9 mouse cellular contexts compared by ENCODE assay signal in genomic region chr4:44910065-44910464, GRCm38 (mm10).
DNase-seq lines count a peak whose midpoint lies in the region; ATAC-seq and TF ChIP-seq lines count a peak whose summit lies in the region.
"Had no signal": no experiment of that assay in that cellular context is flagged by ENCODE, and none has a peak within 500 bp of the region (broad histone marks: within the 10 kb centered on the region; RNA-seq: fewer than 3 reads in every experiment).

No protein-coding gene starts in this region.

- DNase-seq in hindbrain, embryonic 14.5 days (ENCODE audit: low spot score) = peak; percentile 56
- no peak for DNase-seq in hindbrain, embryonic 10.5 days (ENCODE audit: low spot score)
- peak; percentile 61 to 64 for DNase-seq in spleen, adult 2 months (ENCODE audit: low read depth in 1 of 2, low spot score in 2 of 2)
- DNase-seq in spleen, postnatal 14 days (ENCODE audit: low spot score in 2 of 2) = no peak
- DNase-seq in embryonic facial prominence, embryonic 14.5 days (ENCODE audit: low spot score) = peak; percentile 22
- no peak for DNase-seq in adrenal gland, postnatal 4 days (ENCODE audit: low spot score in 2 of 2)
- no peak for DNase-seq in gastrocnemius, postnatal 36 days

- H3K4me1 ChIP-seq in hindbrain, embryonic 14.5 days (replicated peaks; ENCODE audit: control insufficient read depth, insufficient read depth, low read length) = peaks cover 15% of the 10 kb centered on the region
- H3K4me1 ChIP-seq in hindbrain, embryonic 10.5 days (replicated peaks) = peaks cover 18% of the 10 kb centered on the region
- peaks cover 7% of the 10 kb centered on the region; the same call in 1 of the 2 replicates for H3K4me1 ChIP-seq in spleen, adult 2 months (ENCODE audit: control insufficient read depth, insufficient read depth, insufficient read length)
- H3K4me1 ChIP-seq in embryonic facial prominence, embryonic 14.5 days (ENCODE audit: control insufficient read depth, insufficient read depth, low read length) = 0 out of 2 replicates have a peak, but pooled peaks cover 3% of the 10 kb centered on the region

- 43% methylated on average over 2 of the region's 2 CpGs for WGBS in hindbrain, embryonic 14.5 days
- 51% methylated on average over 2 of the region's 2 CpGs for WGBS in hindbrain, embryonic 10.5 days
- 22% methylated on average over 2 of the region's 2 CpGs for WGBS in spleen, adult 2 months
- 54% methylated on average over 2 of the region's 2 CpGs for WGBS in embryonic facial prominence, embryonic 14.5 days

- intact Hi-C loops in gastrocnemius, postnatal 36 days (cut with DNase I) = no loop called here

- TF ChIP-seq POLR2A in spleen, adult 2 months (IDR thresholded peaks at IDR 0.05; ENCODE audit: low read depth, low read length) = no peak

- H3K27me3 ChIP-seq in hindbrain, embryonic 14.5 days (ENCODE audit: control insufficient read depth, insufficient read depth, low read length) = no peaks in the 10 kb centered on the region
- peaks cover 10% of the 10 kb centered on the region; the same call in 1 of the 2 replicates for H3K27me3 ChIP-seq in hindbrain, embryonic 10.5 days (ENCODE audit: insufficient read depth, poor library complexity, severe bottlenecking)
- H3K27me3 ChIP-seq in spleen, adult 2 months (ENCODE audit: control insufficient read depth, insufficient read depth, low read length) = no peaks in the 10 kb centered on the region
- H3K27me3 ChIP-seq in embryonic facial prominence, embryonic 14.5 days (replicated peaks; ENCODE audit: control insufficient read depth, insufficient read depth, low read length) = no peaks in the 10 kb centered on the region
- H3K27me3 ChIP-seq: megakaryocyte, embryonic 14.5 days had no signal

- H3K9me3 ChIP-seq in hindbrain, embryonic 14.5 days (ENCODE audit: control insufficient read depth, low read length) = no peaks in the 10 kb centered on the region
- no peaks in the 10 kb centered on the region for H3K9me3 ChIP-seq in hindbrain, embryonic 10.5 days
- H3K9me3 ChIP-seq in embryonic facial prominence, embryonic 14.5 days (ENCODE audit: control insufficient read depth, low read length) = no peaks in the 10 kb centered on the region
- H3K9me3 ChIP-seq: megakaryocyte, embryonic 14.5 days had no signal

- H3K4me3 ChIP-seq in hindbrain, embryonic 14.5 days (replicated peaks; ENCODE audit: low read length) = no peak overlapping the region
- H3K4me3 ChIP-seq in hindbrain, embryonic 10.5 days = no peak overlapping the region
- H3K4me3 ChIP-seq in spleen, adult 2 months (ENCODE audit: extremely low read depth, insufficient read depth, insufficient read length) = no peak overlapping the region
- no peak overlapping the region for H3K4me3 ChIP-seq in embryonic facial prominence, embryonic 14.5 days (ENCODE audit: low read depth, low read length)
- H3K4me3 ChIP-seq: megakaryocyte, embryonic 14.5 days had no signal

- no peak overlapping the region for H3K27ac ChIP-seq in hindbrain, embryonic 14.5 days
- H3K27ac ChIP-seq in hindbrain, embryonic 10.5 days = no peak overlapping the region
- peak overlapping the region; percentile 74; the same call in 1 of the 2 replicates for H3K27ac ChIP-seq in spleen, adult 2 months (ENCODE audit: insufficient read depth, low read length)
- no peak overlapping the region for H3K27ac ChIP-seq in embryonic facial prominence, embryonic 14.5 days (replicated peaks; ENCODE audit: low read depth, low read length)

- TF ChIP-seq CTCF in spleen, adult 2 months (IDR thresholded peaks at IDR 0.05; ENCODE audit: extremely low read depth, insufficient read depth, insufficient read length, insufficient replicate concordance) = peak; percentile 51; the same call in 1 of the 2 replicates

- H3K9ac ChIP-seq in hindbrain, embryonic 14.5 days = no peak overlapping the region
- H3K9ac ChIP-seq in embryonic facial prominence, embryonic 14.5 days (ENCODE audit: low read depth, low read length) = no peak overlapping the region

- H3K4me2 ChIP-seq in hindbrain, embryonic 14.5 days (replicated peaks) = no peak overlapping the region
- H3K4me2 ChIP-seq in embryonic facial prominence, embryonic 14.5 days (ENCODE audit: low read depth, low read length) = no peak overlapping the region
- H3K4me2 ChIP-seq: heart, embryonic 11.5 days had no signal

- ATAC-seq in hindbrain, embryonic 14.5 days (ENCODE audit: low FRiP score) = no peak
- no peak for ATAC-seq in embryonic facial prominence, embryonic 14.5 days (ENCODE audit: low read depth)

- H3K36me3 ChIP-seq in hindbrain, embryonic 14.5 days (replicated peaks; ENCODE audit: control insufficient read depth, insufficient read depth) = no peaks in the 10 kb centered on the region
- no peaks in the 10 kb centered on the region for H3K36me3 ChIP-seq in hindbrain, embryonic 10.5 days
- no peaks in the 10 kb centered on the region for H3K36me3 ChIP-seq in spleen, adult 2 months (ENCODE audit: control insufficient read depth, insufficient read depth, low read length)
- no peaks in the 10 kb centered on the region for H3K36me3 ChIP-seq in embryonic facial prominence, embryonic 14.5 days (ENCODE audit: control insufficient read depth, insufficient read depth, low read length)

Comparison
In these comparisons a context has a peak if more than half of its experiments do, and no peak if none do; other contexts are left out.
1. DNase-seq: peak in hindbrain, embryonic 14.5 days (single experiment), spleen, adult 2 months (2 of 2) and embryonic facial prominence, embryonic 14.5 days (single experiment); none in hindbrain, embryonic 10.5 days (single experiment), spleen, postnatal 14 days (0 of 2), adrenal gland, postnatal 4 days (0 of 2) and gastrocnemius, postnatal 36 days (0 of 2).